11 mouse cellular contexts compared by ENCODE assay signal in genomic region chr2:72308981-72309380, GRCm38 (mm10). TPM values are rescaled to one million over a fixed set of nuclear protein-coding genes. Genes with fewer than 3 reads are reported as not detected.
DNase-seq lines count a peak whose midpoint lies in the region; ATAC-seq and TF ChIP-seq lines count a peak whose summit lies in the region.
"Had no signal": no experiment of that assay in that cellular context is flagged by ENCODE, and none has a peak within 500 bp of the region (broad histone marks: within the 10 kb centered on the region; RNA-seq: fewer than 3 reads in every experiment).

No protein-coding gene starts in this region.

- no peak for TF ChIP-seq CTCF in gastrocnemius, adult 2 months (IDR thresholded peaks at IDR 0.05)

- H3K9ac ChIP-seq in heart, embryonic 16.5 days (ENCODE audit: low read length) = no peak overlapping the region
- no peak overlapping the region for H3K9ac ChIP-seq in hindbrain, embryonic 11.5 days (ENCODE audit: low read depth, low read length)
- no peak overlapping the region for H3K9ac ChIP-seq in forebrain, embryonic 12.5 days
- H3K9ac ChIP-seq: limb, embryonic 15.5 days; stomach, embryonic 15.5 days had no signal

- intact Hi-C loops in gastrocnemius, adult 2 months (cut with DNase I) = no loop called here

- peaks cover 41% of the 10 kb centered on the region for H3K4me1 ChIP-seq in heart, embryonic 16.5 days (ENCODE audit: control insufficient read depth, insufficient read depth, low read length)
- H3K4me1 ChIP-seq in hindbrain, embryonic 11.5 days (replicated peaks; ENCODE audit: control insufficient read depth, insufficient read depth, low read length) = no peaks in the 10 kb centered on the region
- H3K4me1 ChIP-seq in forebrain, embryonic 12.5 days = no peaks in the 10 kb centered on the region; the same call in 1 of the 2 replicates

- peak overlapping the region; percentile 3; the same call in 1 of the 2 replicates for H3K4me3 ChIP-seq in gastrocnemius, adult 2 months
- H3K4me3 ChIP-seq in heart, embryonic 16.5 days (ENCODE audit: low read length) = no peak overlapping the region
- no peak overlapping the region for H3K4me3 ChIP-seq in hindbrain, embryonic 11.5 days (ENCODE audit: low read depth, low read length)
- H3K4me3 ChIP-seq in forebrain, embryonic 12.5 days (replicated peaks) = no peak overlapping the region
- H3K4me3 ChIP-seq: limb, embryonic 15.5 days; stomach, embryonic 15.5 days had no signal

- H3K27me3 ChIP-seq in heart, embryonic 16.5 days (ENCODE audit: control insufficient read depth, insufficient read depth, low read length) = no peaks in the 10 kb centered on the region
- H3K27me3 ChIP-seq in hindbrain, embryonic 11.5 days (ENCODE audit: control insufficient read depth, insufficient read depth, low read length) = no peaks in the 10 kb centered on the region
- H3K27me3 ChIP-seq in forebrain, embryonic 12.5 days = no peaks in the 10 kb centered on the region
- H3K27me3 ChIP-seq: limb, embryonic 15.5 days; stomach, embryonic 15.5 days had no signal

- peak; percentile 77 for DNase-seq in gastrocnemius, adult 2 months
- no peak for DNase-seq in gastrocnemius, postnatal 10 days
- peak; percentile 61 for DNase-seq in NIH3T3 (ENCODE audit: low read depth)
- peak; percentile 41 for DNase-seq in lung, postnatal 14 days
- DNase-seq in hindbrain, embryonic 11.5 days (ENCODE audit: low spot score) = no peak
- no peak for DNase-seq in spleen, postnatal 14 days (ENCODE audit: low spot score in 2 of 2)
- DNase-seq: midbrain, embryonic 14.5 days had no signal

- peak overlapping the region; percentile 77 for H3K27ac ChIP-seq in gastrocnemius, adult 2 months
- no peak overlapping the region for H3K27ac ChIP-seq in heart, embryonic 16.5 days (ENCODE audit: low read length)
- no peak overlapping the region for H3K27ac ChIP-seq in hindbrain, embryonic 11.5 days (ENCODE audit: low read depth, low read length)
- no peak overlapping the region for H3K27ac ChIP-seq in forebrain, embryonic 12.5 days
- H3K27ac ChIP-seq: limb, embryonic 15.5 days; stomach, embryonic 15.5 days had no signal

- H3K36me3 ChIP-seq in heart, embryonic 16.5 days (ENCODE audit: control insufficient read depth, insufficient read depth) = peaks cover 14% of the 10 kb centered on the region
- no peaks in the 10 kb centered on the region for H3K36me3 ChIP-seq in hindbrain, embryonic 11.5 days (ENCODE audit: control insufficient read depth, insufficient read depth, low read length)
- H3K36me3 ChIP-seq in forebrain, embryonic 12.5 days (replicated peaks) = peaks cover 6% of the 10 kb centered on the region; the same call in 1 of the 2 replicates
- H3K36me3 ChIP-seq: limb, embryonic 15.5 days had no signal

- WGBS in heart, embryonic 16.5 days = 41% methylated on average over 5 of the region's 5 CpGs
- WGBS in hindbrain, embryonic 11.5 days = 76% methylated on average over 5 of the region's 5 CpGs
- 80% methylated on average over 5 of the region's 5 CpGs for WGBS in forebrain, embryonic 12.5 days

- 0 out of 2 replicates have a peak, but pooled peaks cover 3% of the 10 kb centered on the region for H3K9me3 ChIP-seq in heart, embryonic 16.5 days (replicated peaks; ENCODE audit: control insufficient read depth, low read length)
- no peaks in the 10 kb centered on the region for H3K9me3 ChIP-seq in hindbrain, embryonic 11.5 days (ENCODE audit: control insufficient read depth, low read length)
- H3K9me3 ChIP-seq in forebrain, embryonic 12.5 days = no peaks in the 10 kb centered on the region
- H3K9me3 ChIP-seq: limb, embryonic 15.5 days; stomach, embryonic 15.5 days had no signal

- no peak overlapping the region for H3K4me2 ChIP-seq in heart, embryonic 16.5 days (ENCODE audit: low read depth, low read length)
- no peak overlapping the region for H3K4me2 ChIP-seq in hindbrain, embryonic 11.5 days (replicated peaks; ENCODE audit: low read depth, low read length)
- no peak overlapping the region for H3K4me2 ChIP-seq in forebrain, embryonic 12.5 days
- H3K4me2 ChIP-seq: limb, embryonic 15.5 days; stomach, embryonic 15.5 days had no signal

- peak; percentile 63; the same call in 1 of the 2 replicates for ATAC-seq in heart, embryonic 16.5 days (replicated peaks; ENCODE audit: extremely low read depth, insufficient read depth, low FRiP score)
- no peak for ATAC-seq in hindbrain, embryonic 11.5 days (ENCODE audit: low FRiP score)
- no peak for ATAC-seq in forebrain, embryonic 12.5 days (ENCODE audit: low FRiP score)

RNA-seq across cellular contexts. Expression of gene Map3k20, which starts 23.5 kb away (rescaled TPM):
- total RNA-seq in gastrocnemius, adult 2 months (2021) = 100 to 1,000 TPM; 338 to 407 TPM
- total RNA-seq in gastrocnemius, postnatal 10 days (2021) = 100 to 1,000 TPM; 255 to 272 TPM
- polyA plus RNA-seq in heart, embryonic 16.5 days (2015; fragmentation: Nextera tagmentation; extraction: Ambion mirVana) = 46.4 and 49.4 TPM in 2 replicates
- polyA plus RNA-seq in hindbrain, embryonic 11.5 days (2014; fragmentation: Nextera tagmentation; extraction: Ambion mirVana) = 9.1 and 11.0 TPM in 2 replicates
- polyA plus RNA-seq in forebrain, embryonic 12.5 days (2016; fragmentation: Nextera tagmentation; extraction: Ambion mirVana) = 7.0 and 7.1 TPM in 2 replicates

Comparison
In these comparisons a context has a peak if more than half of its experiments do, and no peak if none do; other contexts are left out.
1. DNase-seq: peak in gastrocnemius, adult 2 months (single experiment), NIH3T3 (single experiment) and lung, postnatal 14 days (single experiment); none in gastrocnemius, postnatal 10 days (single experiment), hindbrain, embryonic 11.5 days (single experiment) and spleen, postnatal 14 days (0 of 2).